Mouse (Mus musculus): ENCODE measurements around the gene Gm5168. TPM values are rescaled to one million over a fixed set of nuclear protein-coding genes. Genes with fewer than 3 reads are reported as not detected.
"Not testable (repeated sequence)": the region's sequence is repeated elsewhere in the genome, so short reads cannot be mapped to it uniquely, and the experiment has no call there.

Gm5168 gene
- polyA plus RNA-seq (2014; fragmentation: Nextera tagmentation; extraction: Ambion mirVana), result not detected in 2 replicates

DNA sequence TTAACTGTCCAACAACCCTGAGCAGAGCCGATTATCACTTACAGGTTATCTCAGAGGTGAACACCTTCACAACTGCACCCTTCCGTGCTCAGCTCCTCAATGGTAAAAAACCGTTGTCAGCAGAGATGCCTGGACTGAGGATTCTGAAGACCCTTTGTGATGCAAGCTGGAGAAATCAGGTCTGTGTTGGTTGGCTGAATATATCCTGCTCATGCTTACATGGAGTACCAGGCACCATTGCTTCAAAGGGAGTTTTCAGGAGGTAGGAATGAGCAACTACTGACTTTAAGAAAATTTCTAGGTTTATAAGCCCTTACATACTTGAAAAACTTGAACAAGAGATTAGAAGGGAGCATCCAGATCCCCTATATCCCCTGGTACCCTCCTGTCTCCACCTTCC lies at the start of gene Gm5168:
TSS of gene Gm5168 (minus strand) at position 101 of the 400 bp plus-strand sequence.
- DNase-seq (ENCODE audit: low spot score); H3K9ac ChIP-seq (ENCODE audit: low read length); H3K4me3 ChIP-seq (ENCODE audit: low read depth, low read length); H3K27me3 ChIP-seq (ENCODE audit: control insufficient read depth, insufficient read depth, low read length); H3K4me1 ChIP-seq (ENCODE audit: control insufficient read depth, insufficient read depth, low read length); ATAC-seq (ENCODE audit: insufficient number of reproducible peaks, low FRiP score, low TSS enrichment, low read depth); H3K27ac ChIP-seq (replicated peaks; ENCODE audit: low read depth, low read length); H3K36me3 ChIP-seq (ENCODE audit: control insufficient read depth, insufficient read depth, low read length); H3K4me2 ChIP-seq (ENCODE audit: low read depth, severe bottlenecking); H3K9me3 ChIP-seq (ENCODE audit: control insufficient read depth, low read length): not testable (repeated sequence)
- whole genome bisulfite sequencing, result no CpG with 5 or more reads among the region's 3 CpGs

Other genes with a start within 250 kb of the Gm5168 start
- not detected in 2 replicates for gene Gm2012, start 180.3 kb upstream of the Gm5168 start, polyA plus RNA-seq (2014; fragmentation: Nextera tagmentation; extraction: Ambion mirVana)

All from limb, embryonic 11.5 days (tissue).